Mouse (Mus musculus): ENCODE measurements around the gene Ptpro.

DNA sequence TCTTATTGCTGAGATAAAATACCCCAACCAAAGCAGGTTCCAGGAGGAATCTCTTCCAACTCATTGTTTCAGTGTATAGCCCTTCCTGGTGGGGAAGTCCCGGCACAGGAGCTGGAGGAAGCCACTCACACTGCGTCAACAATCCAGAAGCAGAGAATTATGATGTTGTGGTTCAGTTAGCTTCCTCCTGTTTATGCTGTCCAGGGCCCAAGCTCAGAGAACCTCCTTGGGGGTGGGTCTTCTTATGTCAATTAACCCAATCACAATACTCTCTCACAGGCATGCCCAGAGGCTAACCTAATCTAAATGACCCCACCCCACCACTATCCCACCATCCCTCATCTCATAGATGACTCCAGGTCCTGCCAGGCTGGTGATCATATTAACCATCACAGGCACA is 160.9 kb downstream of the Ptpro start:
- TF ChIP-seq CTCF (IDR thresholded peaks at IDR 0.05; ENCODE audit: borderline replicate concordance, insufficient read depth, low read depth, low read length) (no peak), POLR2A (IDR thresholded peaks at IDR 0.05; ENCODE audit: borderline replicate concordance, insufficient read depth, low read length) (no peak)

All from cerebellum, adult 2 months (tissue).